Mouse (Mus musculus) embryonic facial prominence, embryonic 14.5 days (tissue): ENCODE measurements around the gene Sdf4. TPM values are rescaled to one million over a fixed set of nuclear protein-coding genes. Genes with fewer than 3 reads are reported as not detected.

Experiments
- ATAC-seq: fragments of 200-750 bp; cut with Nextera tagmentation; 2 replicates; pipeline ENCODE4 v1.8.0; 2017; ENCODE audit warnings: low read depth, moderate number of reproducible peaks, moderate TSS enrichment
- DNase-seq: peaks from one replicate; pipeline ENCODE4 v3.0.0-alpha.2; 2015; ENCODE audit warnings: low spot score
- H3K27ac ChIP-seq: fragments of 300-500 bp; sonication (generic); replicated peaks from 2 replicates; pipeline ENCODE4 v1.5.1; 2014; ENCODE audit warnings: low read depth, mild to moderate bottlenecking, low read length, moderate library complexity
- H3K27me3 ChIP-seq: fragments of 300-500 bp; sonication (generic); replicated peaks from 2 replicates; pipeline ENCODE4 v1.6.1; 2014; ENCODE audit warnings: low read length; ENCODE audit not compliant: control insufficient read depth, insufficient read depth
- H3K36me3 ChIP-seq: fragments of 300-500 bp; sonication (generic); 2 replicates; pipeline ENCODE4 v1.6.1; 2014; ENCODE audit warnings: low read length, mixed read lengths; ENCODE audit not compliant: control insufficient read depth, insufficient read depth
- H3K4me1 ChIP-seq: fragments of 300-500 bp; sonication (generic); 2 replicates; pipeline ENCODE4 v1.6.1; 2014; ENCODE audit warnings: antibody characterized with exemption, low read length; ENCODE audit not compliant: control insufficient read depth, insufficient read depth
- H3K4me2 ChIP-seq: fragments of 300-500 bp; sonication (generic); 2 replicates; pipeline ENCODE4 v1.6.1; 2014; ENCODE audit warnings: low read depth, mild to moderate bottlenecking, low read length, moderate library complexity, mixed read lengths
- H3K4me3 ChIP-seq: fragments of 300-500 bp; sonication (generic); 2 replicates; pipeline ENCODE4 v1.5.1; 2014; ENCODE audit warnings: low read depth, mild to moderate bottlenecking, low read length
- H3K9ac ChIP-seq: fragments of 300-500 bp; sonication (generic); 2 replicates; pipeline ENCODE4 v1.6.1; 2014; ENCODE audit warnings: low read depth, mild to moderate bottlenecking, low read length, moderate library complexity, mixed read lengths
- H3K9me3 ChIP-seq: fragments of 300-500 bp; sonication (generic); 2 replicates; pipeline ENCODE4 v1.6.1; 2016; ENCODE audit warnings: low read length; ENCODE audit not compliant: control insufficient read depth
- WGBS: fragments of 180-500 bp; shearing (Covaris S2); extraction: QIAGEN DNeasy Blood & Tissue Kit; methylation state at CpG from one replicate; pipeline ENCODE4 v1.1.7; 2014; 5-methylcytosine and 5-hydroxymethylcytosine counted together
- polyA plus RNA-seq: library from polyadenylated mRNA; unstranded; fragments of >200 nt; fragmentation: Nextera tagmentation; extraction: Ambion mirVana; gene quantifications from 2 replicates; pipeline ENCODE4 v1.2.1, GENCODE M21; 2014

Sdf4 gene
- polyA plus RNA-seq: 164 and 181 TPM in 2 replicates

- Histone ChIP-seq H3K27ac (peak within 1 kb of the TSS; percentile 95), H3K9me3 (no peaks in the 10 kb centered on the region), H3K36me3 (peaks cover 12% of the 10 kb centered on the region), H3K4me2 (peak within 1 kb of the TSS; percentile 97), H3K4me3 (peak within 1 kb of the TSS; percentile 73), H3K4me1 (peaks cover 17% of the 10 kb centered on the region), H3K9ac (peak within 1 kb of the TSS; percentile 86), H3K27me3 (no peaks in the 10 kb centered on the region)
- ATAC-seq: peak; percentile 89
- WGBS: 0% methylated on average over 35 of the region's 99 CpGs
- peak; percentile 88 for DNase-seq
Measured at GRCm38 (mm10) chr4:155992241-155992905, at the start of gene Sdf4, which contains the start of gene B3galt6. Gene Sdf4, plus strand, starts transcription at chr4:155992872. Gene B3galt6, minus strand, starts transcription at chr4:155992649.

- under 1% methylated on average over 16 of the region's 17 CpGs for WGBS
- DNase-seq: peak; percentile 26
Measured at GRCm38 (mm10) chr4:155943049-155943452, 49.6 kb upstream of the Sdf4 start.

GRCm38 (mm10) chr4:155943534-155944249 lies 49.0 kb upstream of the Sdf4 start, which contains the start of gene Ube2j2:
Gene Ube2j2, plus strand, starts transcription at chr4:155943831.
- DNase-seq: peak; percentile 97
- Histone ChIP-seq H3K27me3 (no peaks in the 10 kb centered on the region), H3K27ac (peak within 1 kb of the TSS; percentile 86), H3K36me3 (peaks cover 23% of the 10 kb centered on the region), H3K9me3 (no peaks in the 10 kb centered on the region), H3K9ac (peak within 1 kb of the TSS; percentile 94), H3K4me2 (peak within 1 kb of the TSS; percentile 94), H3K4me3 (peak within 1 kb of the TSS; percentile 94), H3K4me1 (peaks cover 14% of the 10 kb centered on the region)
- under 1% methylated on average over 45 of the region's 85 CpGs for WGBS
- ATAC-seq: peak; percentile 99

More at GRCm38 (mm10) chr4:155943049-155943452, 49.6 kb upstream of the Sdf4 start:
- peak overlapping the region; percentile 94 for H3K4me2 ChIP-seq
- H3K4me3 ChIP-seq: peak overlapping the region; percentile 94
- peaks cover 14% of the 10 kb centered on the region for H3K4me1 ChIP-seq
- H3K27me3 ChIP-seq: no peaks in the 10 kb centered on the region
- peak; percentile 31 for ATAC-seq
- peaks cover 17% of the 10 kb centered on the region for H3K36me3 ChIP-seq
- peak overlapping the region; percentile 94 for H3K9ac ChIP-seq
- H3K9me3 ChIP-seq: no peaks in the 10 kb centered on the region
- H3K27ac ChIP-seq: peak overlapping the region; percentile 86

GRCm38 (mm10) chr4:155944271-155944670 lies 48.4 kb upstream of the Sdf4 start:
- Histone ChIP-seq H3K4me1 (peaks cover 14% of the 10 kb centered on the region), H3K4me2 (peak overlapping the region; percentile 94), H3K9ac (peak overlapping the region; percentile 94), H3K9me3 (no peaks in the 10 kb centered on the region), H3K4me3 (peak overlapping the region; percentile 94), H3K27me3 (no peaks in the 10 kb centered on the region), H3K36me3 (peaks cover 29% of the 10 kb centered on the region), H3K27ac (peak overlapping the region; percentile 70; the same call in 1 of the 2 replicates)
- 0% methylated on average over 17 of the region's 17 CpGs for WGBS
- DNase-seq (no peak), ATAC-seq (no peak)

GRCm38 (mm10) chr4:155947094-155947493 lies 45.6 kb upstream of the Sdf4 start:
- Histone ChIP-seq H3K4me3 (no peak overlapping the region), H3K4me1 (peaks cover 14% of the 10 kb centered on the region), H3K9ac (no peak overlapping the region), H3K4me2 (no peak overlapping the region), H3K27me3 (no peaks in the 10 kb centered on the region), H3K27ac (no peak overlapping the region), H3K36me3 (peaks cover 56% of the 10 kb centered on the region), H3K9me3 (no peaks in the 10 kb centered on the region)
- ATAC-seq (no peak), DNase-seq (no peak)

DNA sequence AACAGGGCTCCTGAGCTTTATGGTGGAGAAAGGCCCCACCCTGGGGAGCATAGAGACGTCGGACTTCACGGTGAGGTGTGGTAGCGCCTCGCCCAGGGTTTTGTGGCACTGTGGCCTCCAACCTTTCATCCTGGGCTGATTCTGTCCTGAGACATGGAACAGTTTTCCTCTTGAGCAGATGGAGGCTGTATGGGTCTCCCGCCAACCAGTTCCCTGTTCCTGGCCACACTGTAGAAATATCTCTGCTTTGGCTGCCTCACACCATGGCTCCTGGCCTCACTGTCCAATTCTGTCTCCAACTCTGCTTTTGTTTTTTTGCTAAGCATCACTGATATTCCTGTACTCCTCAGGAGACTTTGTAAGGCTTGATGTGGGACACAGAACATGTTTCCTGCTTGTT lies 37.2 kb upstream of the Sdf4 start:
- no peaks in the 10 kb centered on the region for H3K27me3 ChIP-seq
- no peak overlapping the region for H3K4me2 ChIP-seq
- H3K9me3 ChIP-seq: no peaks in the 10 kb centered on the region
- 93% methylated on average over 6 of the region's 6 CpGs for WGBS
- H3K4me1 ChIP-seq: no peaks in the 10 kb centered on the region
- no peak overlapping the region for H3K4me3 ChIP-seq
- H3K36me3 ChIP-seq: peaks cover 85% of the 10 kb centered on the region
- no peak for DNase-seq
- no peak overlapping the region for H3K9ac ChIP-seq
- H3K27ac ChIP-seq: no peak overlapping the region
- no peak for ATAC-seq

- 5% methylated on average over 5 of the region's 5 CpGs for WGBS
- peaks cover 55% of the 10 kb centered on the region for H3K36me3 ChIP-seq
- ATAC-seq: peak; percentile 76
Measured at GRCm38 (mm10) chr4:155959275-155959674, 33.4 kb upstream of the Sdf4 start.

GRCm38 (mm10) chr4:155962167-155962971 lies 30.3 kb upstream of the Sdf4 start, which contains the start of gene C1qtnf12:
Gene C1qtnf12, plus strand, starts transcription at chr4:155962318.
- DNase-seq: peak; percentile 76

More at GRCm38 (mm10) chr4:155959275-155959674, 33.4 kb upstream of the Sdf4 start:
- H3K9ac ChIP-seq: no peak overlapping the region
- peak; percentile 93 for DNase-seq
- no peak overlapping the region for H3K4me2 ChIP-seq
- no peak overlapping the region for H3K27ac ChIP-seq
- peaks cover 11% of the 10 kb centered on the region for H3K4me1 ChIP-seq
- no peak overlapping the region for H3K4me3 ChIP-seq
- no peaks in the 10 kb centered on the region for H3K9me3 ChIP-seq
- H3K27me3 ChIP-seq: no peaks in the 10 kb centered on the region

More at GRCm38 (mm10) chr4:155962167-155962971, 30.3 kb upstream of the Sdf4 start, which contains the start of gene C1qtnf12:
- Histone ChIP-seq H3K4me3 (peak within 1 kb of the TSS; percentile 64), H3K27me3 (no peaks in the 10 kb centered on the region), H3K9ac (peak within 1 kb of the TSS; percentile 79), H3K4me1 (peaks cover 11% of the 10 kb centered on the region), H3K9me3 (no peaks in the 10 kb centered on the region), H3K27ac (peak within 1 kb of the TSS; percentile 68), H3K4me2 (peak within 1 kb of the TSS; percentile 93), H3K36me3 (peaks cover 48% of the 10 kb centered on the region)
- 0% methylated on average over 22 of the region's 42 CpGs for WGBS
- ATAC-seq: peak; percentile 82
